Mouse (Mus musculus) CD4-positive, CD25-positive, alpha-beta regulatory T cell, adult 2 months (primary cell): ENCODE measurements around the gene Klhl5.
A peak's percentile ranks its signal among the peaks of the same experiment; 100 is the strongest.

Experiments
- DNase-seq: peaks from one replicate; pipeline ENCODE4 v3.0.0-alpha.2; 2012; ENCODE audit warnings: low read depth, low spot score

Klhl5 gene

DNA sequence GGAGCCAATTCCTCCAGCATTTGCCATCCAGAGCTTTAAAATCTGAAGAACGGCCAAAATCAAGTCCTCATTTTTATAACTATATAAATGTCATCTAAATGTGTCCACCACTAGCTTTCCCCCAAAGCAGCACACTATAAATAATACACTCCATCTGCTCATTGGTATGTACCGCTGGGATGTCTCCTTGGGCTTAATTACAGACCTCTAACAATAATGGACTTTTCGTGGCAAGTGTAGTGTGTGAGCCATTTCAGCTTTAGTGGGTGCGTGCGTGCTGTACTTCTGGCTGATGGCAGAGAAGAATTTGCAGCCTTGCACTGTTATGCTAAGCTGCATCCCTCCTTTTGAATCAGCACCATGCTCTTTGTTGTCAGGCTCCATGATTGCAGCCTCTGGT is 84.3 kb downstream of the Klhl5 start:
- no peak for DNase-seq

- DNase-seq: no peak
These were observed 87.1 kb downstream of the Klhl5 start for GRCm38 (mm10) chr5:65194441-65194840.

GRCm38 (mm10) chr5:65199346-65200128 is 92.2 kb downstream of the Klhl5 start, which contains the start of gene Wdr19:
Gene Wdr19, plus strand, starts transcription at chr5:65199696.
- peak; percentile 100 for DNase-seq

- no peak for DNase-seq
These were observed 97.4 kb downstream of the Klhl5 start for GRCm38 (mm10) chr5:65204726-65205125.

DNA sequence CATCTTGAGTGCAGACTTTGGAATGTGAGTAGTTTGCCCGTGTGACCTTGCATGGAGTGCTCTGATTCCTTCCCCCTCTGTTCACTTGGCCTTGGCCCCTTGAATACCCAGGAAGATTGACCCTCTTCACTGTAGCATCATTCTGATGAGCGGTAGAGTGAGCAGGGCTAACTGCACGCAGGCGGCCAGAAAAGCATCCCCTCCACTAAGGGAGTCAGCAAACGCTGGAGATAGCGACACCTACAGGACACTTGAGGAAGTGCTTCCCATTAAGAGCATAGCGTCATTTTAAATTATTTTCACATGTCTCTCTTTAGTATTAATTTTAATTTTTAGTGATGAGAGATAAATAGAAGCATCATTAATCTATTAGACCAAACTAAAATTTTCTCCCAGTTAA is 106.0 kb downstream of the Klhl5 start:
- DNase-seq: peak; percentile 72
